Mouse (Mus musculus) forebrain, embryonic 16.5 days (tissue): ENCODE data around the gene Gnpat. TPM values are rescaled to one million over a fixed set of nuclear protein-coding genes. Genes with fewer than 3 reads are reported as not detected.

Experiments used
- ATAC-seq: fragments of 200-750 bp; cut with Nextera tagmentation; 2 replicates; pipeline ENCODE4 v1.8.0; 2017; ENCODE audit warnings: mild to moderate bottlenecking, moderate library complexity
- H3K27ac ChIP-seq: fragments of 300-500 bp; sonication (generic); 2 replicates; pipeline ENCODE4 v1.5.1; 2014; ENCODE audit warnings: low read length, control low read depth
- H3K27me3 ChIP-seq: fragments of 300-500 bp; sonication (generic); replicated peaks from 2 replicates; pipeline ENCODE4 v1.6.1; 2014; ENCODE audit warnings: low read length; ENCODE audit not compliant: control insufficient read depth, insufficient read depth
- H3K36me3 ChIP-seq: fragments of 300-500 bp; sonication (generic); 2 replicates; pipeline ENCODE4 v1.6.1; 2014; ENCODE audit not compliant: control insufficient read depth, insufficient read depth
- H3K4me1 ChIP-seq: fragments of 300-500 bp; sonication (generic); replicated peaks from 2 replicates; pipeline ENCODE4 v1.6.1; 2014; ENCODE audit warnings: low read length; ENCODE audit not compliant: control insufficient read depth, insufficient read depth
- H3K4me2 ChIP-seq: fragments of 300-500 bp; sonication (generic); 2 replicates; pipeline ENCODE4 v1.6.1; 2014; ENCODE audit warnings: mild to moderate bottlenecking, low read length, control low read depth
- H3K4me3 ChIP-seq: fragments of 300-500 bp; sonication (generic); replicated peaks from 2 replicates; pipeline ENCODE4 v1.5.1; 2014; ENCODE audit warnings: mild to moderate bottlenecking, low read length, control low read depth
- H3K9ac ChIP-seq: fragments of 300-500 bp; sonication (generic); replicated peaks from 2 replicates; pipeline ENCODE4 v1.6.1; 2014; ENCODE audit warnings: low read depth, low read length, control low read depth
- H3K9me3 ChIP-seq: fragments of 300-500 bp; sonication (generic); 2 replicates; pipeline ENCODE4 v1.6.1; 2016; ENCODE audit warnings: low read length; ENCODE audit not compliant: control insufficient read depth
- WGBS: fragments of 180-500 bp; shearing (Covaris S2); extraction: QIAGEN DNeasy Blood & Tissue Kit; methylation state at CpG from one replicate; pipeline ENCODE4 v1.1.7; 2014; 5-methylcytosine and 5-hydroxymethylcytosine counted together
- polyA plus RNA-seq: library from polyadenylated mRNA; unstranded; fragments of >200 nt; fragmentation: Nextera tagmentation; extraction: Ambion mirVana; gene quantifications from 2 replicates; pipeline ENCODE4 v1.2.1, GENCODE M21; 2015

Gnpat gene
- polyA plus RNA-seq, 1 experiment from 2014 or later, result 92.7 TPM

DNA sequence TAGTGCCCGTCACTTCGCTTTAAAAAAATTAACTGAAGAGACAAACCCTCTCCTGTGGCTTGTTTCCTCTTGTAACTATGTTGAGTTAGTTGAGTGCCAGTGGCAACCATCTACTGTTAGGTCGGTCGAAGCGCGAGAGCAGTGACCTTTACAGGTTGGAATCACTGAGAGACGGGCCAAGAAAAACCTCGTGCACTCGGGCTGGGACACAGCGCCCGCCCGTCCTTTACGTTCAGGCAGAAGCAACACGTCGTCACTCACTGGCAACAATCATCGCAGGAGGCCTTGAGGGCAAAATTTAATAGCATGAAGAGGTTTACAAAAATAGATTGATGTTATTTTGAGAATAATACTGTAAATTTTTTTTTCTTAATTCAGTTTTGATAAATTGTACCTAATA, 47.1 kb downstream of the Gnpat start:
- WGBS, result 93% methylated on average over 16 of the region's 16 CpGs

DNA sequence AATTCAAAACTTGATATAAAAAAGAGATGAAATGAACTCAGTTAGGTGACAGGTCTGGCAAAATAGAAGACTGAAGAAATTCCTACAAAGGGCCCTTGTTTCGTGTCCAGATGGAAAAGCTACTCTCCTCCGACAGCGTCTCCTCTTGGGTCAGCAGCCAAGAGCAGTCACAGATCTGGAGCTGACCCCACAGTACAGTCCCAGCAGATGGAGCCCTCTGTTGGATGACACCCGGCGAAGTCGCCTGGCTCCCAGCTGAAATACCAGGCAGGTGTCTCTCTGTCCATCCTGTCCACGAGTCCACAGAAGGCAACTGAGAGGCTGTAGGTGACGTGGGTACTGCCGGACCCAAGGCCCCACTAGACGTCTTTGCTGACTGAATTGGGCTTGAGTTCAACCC, 47.5 kb downstream of the Gnpat start:
- peaks cover 33% of the 10 kb centered on the region for H3K36me3 ChIP-seq
- no peak overlapping the region for H3K4me2 ChIP-seq
- H3K9me3 ChIP-seq, result peaks cover 2% of the 10 kb centered on the region; the same call in 1 of the 2 replicates
- 88% methylated on average over 10 of the region's 10 CpGs for WGBS
- H3K27ac ChIP-seq, result no peak overlapping the region
- H3K27me3 ChIP-seq, result no peaks in the 10 kb centered on the region
- no peak overlapping the region for H3K9ac ChIP-seq
- no peak overlapping the region for H3K4me3 ChIP-seq
- H3K4me1 ChIP-seq, result no peaks in the 10 kb centered on the region
- no peak for ATAC-seq

More for the DNA sequence above, 47.1 kb downstream of the Gnpat start:
- Histone ChIP-seq H3K4me1 (no peaks in the 10 kb centered on the region), H3K9ac (no peak overlapping the region), H3K4me3 (no peak overlapping the region), H3K36me3 (peaks cover 29% of the 10 kb centered on the region), H3K9me3 (peaks cover 2% of the 10 kb centered on the region; the same call in 1 of the 2 replicates), H3K4me2 (no peak overlapping the region), H3K27me3 (no peaks in the 10 kb centered on the region), H3K27ac (no peak overlapping the region)
- ATAC-seq, result no peak

DNA sequence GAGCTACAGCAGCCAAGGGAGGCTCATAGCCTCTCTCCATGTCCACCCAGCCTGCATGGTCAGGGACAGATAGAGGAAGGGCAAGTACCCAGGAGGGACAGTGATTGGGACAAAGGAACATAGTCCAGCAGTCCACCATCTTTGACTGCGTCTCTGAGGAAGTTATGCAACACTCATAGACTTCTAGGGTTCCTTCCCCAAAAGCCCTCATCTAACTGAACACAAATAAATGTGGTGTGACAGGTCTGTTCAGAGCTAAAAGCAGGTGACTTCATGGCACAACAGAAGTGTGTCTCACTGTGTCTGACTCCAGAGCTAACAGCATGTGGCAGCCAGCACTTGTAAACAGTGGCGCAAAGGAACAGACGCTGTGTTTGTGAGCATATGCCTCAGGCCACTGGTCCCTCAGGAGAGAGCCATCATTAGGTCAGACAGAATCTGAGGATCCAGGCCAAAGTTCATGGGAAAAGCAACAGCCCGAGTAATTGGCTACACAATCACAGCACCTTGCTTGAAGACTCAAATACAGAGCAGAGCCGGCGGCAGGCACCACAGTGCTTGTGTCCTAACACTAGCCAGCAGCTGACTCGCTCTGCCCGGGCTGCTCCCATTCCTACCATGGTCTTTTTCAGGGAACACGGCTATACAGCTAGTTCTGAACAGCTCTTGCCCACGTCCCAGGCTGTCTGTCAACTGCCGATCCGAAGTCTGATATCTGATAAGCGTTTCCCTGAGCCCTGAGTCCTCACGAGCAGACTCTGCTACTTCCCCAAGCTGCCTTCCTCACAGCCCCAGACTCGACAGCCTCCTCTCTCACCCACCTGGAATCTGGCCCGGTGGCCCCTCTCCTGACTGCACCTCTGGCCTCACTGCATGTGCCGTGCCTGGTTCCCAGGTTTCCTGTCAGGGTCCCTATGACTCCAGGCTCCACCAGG, 49.4 kb downstream of the Gnpat start:
- Histone ChIP-seq H3K36me3 (peaks cover 33% of the 10 kb centered on the region), H3K4me2 (no peak overlapping the region), H3K4me3 (no peak overlapping the region), H3K4me1 (no peaks in the 10 kb centered on the region), H3K9me3 (peaks cover 2% of the 10 kb centered on the region; the same call in 1 of the 2 replicates), H3K27me3 (no peaks in the 10 kb centered on the region), H3K27ac (no peak overlapping the region), H3K9ac (no peak overlapping the region)
- 86% methylated on average over 17 of the region's 17 CpGs for WGBS
- no peak for ATAC-seq

DNA sequence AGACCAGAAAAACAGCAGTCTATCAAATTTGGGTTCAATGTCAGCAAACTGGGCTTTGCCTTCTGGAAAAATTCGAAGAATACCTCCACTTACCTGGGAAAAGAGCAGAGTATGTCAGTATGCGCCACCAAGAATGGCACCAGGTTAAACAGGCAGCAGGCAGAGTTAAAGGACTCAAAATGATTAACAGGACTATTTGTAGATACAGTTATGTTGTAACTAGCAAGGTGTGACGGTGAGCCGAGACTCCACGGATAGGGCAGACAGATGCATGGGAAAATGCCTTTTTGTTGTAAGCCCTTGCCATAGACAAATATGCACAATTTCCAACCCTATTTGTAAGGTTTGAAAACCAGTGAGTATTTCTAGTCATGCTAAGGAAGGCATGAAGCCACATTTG, 51.2 kb downstream of the Gnpat start:
- Histone ChIP-seq H3K4me1 (peaks cover 4% of the 10 kb centered on the region; the same call in 1 of the 2 replicates), H3K27ac (no peak overlapping the region), H3K36me3 (peaks cover 33% of the 10 kb centered on the region), H3K9me3 (peaks cover 2% of the 10 kb centered on the region; the same call in 1 of the 2 replicates), H3K9ac (no peak overlapping the region), H3K4me3 (no peak overlapping the region), H3K27me3 (no peaks in the 10 kb centered on the region), H3K4me2 (no peak overlapping the region)
- WGBS, result 98% methylated on average over 5 of the region's 5 CpGs
- no peak for ATAC-seq

DNA sequence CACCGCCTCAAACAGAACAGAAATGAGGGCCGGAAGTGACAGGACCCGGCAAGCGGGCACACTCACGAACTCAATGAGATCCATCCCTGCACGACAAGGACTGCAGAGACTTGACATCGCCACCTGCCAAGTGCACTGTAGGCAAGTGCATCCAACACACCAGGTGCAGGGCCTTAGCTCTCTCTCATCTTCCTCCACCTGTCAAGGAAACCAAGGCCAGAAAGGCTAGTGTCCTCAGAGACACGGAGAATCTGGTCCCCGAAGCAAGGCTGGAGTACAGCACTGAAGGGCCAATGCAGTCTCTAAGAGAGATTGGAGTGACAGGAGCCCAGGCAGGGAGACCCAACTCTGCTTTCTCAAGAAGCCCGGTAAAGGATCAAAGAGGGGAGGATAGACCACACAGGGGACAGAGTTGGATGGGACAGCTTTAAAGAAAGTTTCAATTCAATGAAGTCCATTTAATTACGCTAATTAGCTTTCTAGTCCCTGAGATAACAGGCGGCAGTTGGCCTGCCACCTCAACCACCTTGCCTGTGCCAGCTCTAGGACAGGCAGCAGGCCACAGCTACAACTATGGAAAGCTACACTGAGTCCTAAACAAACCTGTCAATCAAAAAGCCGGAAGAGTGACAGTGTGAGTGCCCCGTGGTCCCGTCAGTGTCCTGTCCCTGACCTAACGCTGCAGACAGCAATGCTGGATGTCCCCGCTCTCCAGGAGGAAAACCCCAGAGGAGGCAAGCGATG, 55.1 kb downstream of the Gnpat start:
- 74% methylated on average over 18 of the region's 18 CpGs for WGBS
- ATAC-seq, result no peak

DNA sequence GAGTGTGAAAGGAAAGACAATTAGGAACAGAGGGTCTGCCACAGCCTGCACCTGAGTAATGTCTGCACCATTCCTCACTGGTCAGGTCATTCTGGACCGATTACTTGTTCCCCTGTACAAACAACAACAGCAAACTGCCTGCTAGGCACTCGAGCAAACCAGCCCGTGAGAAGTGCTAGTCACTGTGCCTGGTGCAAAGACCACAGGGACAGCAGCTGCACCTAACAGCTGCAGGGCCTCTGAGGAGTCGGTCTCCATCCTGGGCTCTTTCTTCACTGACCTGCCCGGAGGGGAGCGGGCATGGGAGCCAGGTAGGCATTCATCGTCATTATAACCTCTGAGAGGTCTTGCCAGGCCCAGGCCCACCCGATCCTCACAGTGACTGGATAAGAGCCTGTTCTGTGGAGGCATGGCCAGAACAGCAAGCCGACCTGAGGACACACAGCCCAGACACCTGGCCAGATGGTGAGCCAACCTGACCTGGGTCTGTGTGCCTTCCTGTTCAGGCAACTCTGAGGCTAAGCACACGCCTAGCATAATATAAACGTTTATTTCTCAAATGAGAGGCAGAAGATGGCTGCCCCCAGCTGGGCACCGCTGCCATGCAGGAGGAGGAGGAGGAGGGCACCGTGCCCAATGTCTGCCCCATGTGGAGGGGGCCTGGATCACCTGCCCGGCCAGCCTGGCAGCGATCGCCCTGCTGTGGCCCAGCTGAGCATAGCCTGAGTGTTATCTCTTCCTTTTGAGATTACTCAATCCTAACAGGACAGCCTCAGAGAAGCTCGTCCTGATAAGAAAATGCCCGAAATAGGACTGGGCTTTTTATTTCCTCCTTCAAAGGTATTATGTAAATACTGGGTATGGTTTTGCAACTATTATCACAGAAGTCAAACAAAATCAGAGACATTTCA, 58.8 kb downstream of the Gnpat start:
- no peak for ATAC-seq
- Histone ChIP-seq H3K4me2 (no peak overlapping the region), H3K4me1 (peaks cover 7% of the 10 kb centered on the region), H3K9ac (no peak overlapping the region), H3K4me3 (no peak overlapping the region), H3K27ac (no peak overlapping the region), H3K36me3 (no peaks in the 10 kb centered on the region), H3K27me3 (no peaks in the 10 kb centered on the region), H3K9me3 (no peaks in the 10 kb centered on the region)
- 83% methylated on average over 18 of the region's 18 CpGs for WGBS

More for the DNA sequence above, 55.1 kb downstream of the Gnpat start:
- H3K4me3 ChIP-seq, result no peak overlapping the region
- H3K27ac ChIP-seq, result no peak overlapping the region
- H3K36me3 ChIP-seq, result peaks cover 22% of the 10 kb centered on the region
- no peaks in the 10 kb centered on the region for H3K27me3 ChIP-seq
- H3K4me1 ChIP-seq, result peaks cover 7% of the 10 kb centered on the region; the same call in 1 of the 2 replicates
- H3K4me2 ChIP-seq, result no peak overlapping the region
- H3K9me3 ChIP-seq, result peaks cover 2% of the 10 kb centered on the region; the same call in 1 of the 2 replicates
- H3K9ac ChIP-seq, result no peak overlapping the region

DNA sequence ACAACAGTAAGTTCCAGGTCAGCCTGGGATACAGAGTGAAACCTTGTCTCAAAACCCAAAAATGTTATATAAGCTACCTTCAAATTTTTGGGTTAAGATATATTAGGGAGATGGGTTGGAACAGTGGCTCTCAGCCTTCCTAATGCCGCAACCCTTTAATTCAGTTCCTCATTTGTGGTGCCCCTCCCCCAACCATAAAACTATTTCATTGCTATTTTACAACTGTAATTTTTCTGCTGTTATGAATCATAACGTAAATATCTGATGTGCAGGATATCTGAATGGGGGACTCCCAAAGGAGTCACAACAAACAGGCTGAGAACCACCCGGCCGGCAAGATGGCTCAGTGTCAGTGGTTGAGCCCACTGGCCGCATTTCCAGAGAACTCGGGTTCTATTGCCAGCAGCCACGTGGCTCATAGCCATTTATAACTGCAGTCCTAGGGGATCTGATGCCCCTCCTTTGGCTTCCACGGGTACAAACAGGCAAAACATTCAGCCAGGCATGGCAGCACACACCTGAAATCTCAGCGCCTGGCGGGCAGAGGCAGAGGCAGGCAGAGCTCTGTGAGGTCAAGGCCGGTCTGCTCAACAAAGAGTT, 59.8 kb downstream of the Gnpat start:
- no peak overlapping the region for H3K4me3 ChIP-seq
- H3K9ac ChIP-seq, result no peak overlapping the region
- H3K4me2 ChIP-seq, result no peak overlapping the region
- H3K36me3 ChIP-seq, result no peaks in the 10 kb centered on the region
- ATAC-seq, result no peak
- 83% methylated on average over 11 of the region's 11 CpGs for WGBS
- no peaks in the 10 kb centered on the region for H3K9me3 ChIP-seq
- peaks cover 7% of the 10 kb centered on the region for H3K4me1 ChIP-seq
- no peaks in the 10 kb centered on the region for H3K27me3 ChIP-seq
- no peak overlapping the region for H3K27ac ChIP-seq

DNA sequence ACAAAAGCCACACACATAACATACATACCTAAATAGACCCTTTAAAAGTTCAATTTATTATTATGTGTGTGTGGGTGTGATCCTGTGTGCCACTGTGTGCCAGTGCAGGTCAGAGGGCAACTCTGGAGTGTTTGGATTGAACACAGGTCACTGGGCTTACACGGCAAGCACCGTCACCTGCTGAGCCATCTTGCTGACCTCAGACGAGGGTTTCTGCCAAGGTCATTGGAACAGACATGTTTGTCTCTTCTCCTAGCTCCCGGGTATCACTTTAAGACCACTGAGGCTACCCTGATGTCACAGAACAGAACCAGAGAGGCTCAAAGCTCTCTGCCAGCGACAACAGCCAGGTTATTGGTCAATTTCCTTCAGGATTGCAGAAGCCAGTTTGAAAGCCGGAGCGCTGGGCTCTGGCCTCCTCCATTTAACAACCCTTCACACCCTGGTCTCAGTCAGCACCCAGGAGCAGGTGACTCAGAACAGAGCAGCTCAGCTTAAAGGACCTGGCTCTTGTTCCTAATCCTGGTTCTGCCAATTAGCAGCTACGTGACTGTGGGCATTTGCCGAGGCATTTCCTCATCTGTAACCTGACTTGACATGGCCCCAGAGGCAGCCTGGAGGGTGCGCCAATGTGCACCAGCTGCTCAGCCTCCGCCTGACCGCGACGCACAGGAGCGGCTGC, 61.3 kb downstream of the Gnpat start:
- H3K27ac ChIP-seq, result no peak overlapping the region
- no peak overlapping the region for H3K9ac ChIP-seq
- H3K9me3 ChIP-seq, result no peaks in the 10 kb centered on the region
- ATAC-seq, result no peak
- no peaks in the 10 kb centered on the region for H3K36me3 ChIP-seq
- no peaks in the 10 kb centered on the region for H3K27me3 ChIP-seq
- peaks cover 3% of the 10 kb centered on the region; the same call in 1 of the 2 replicates for H3K4me1 ChIP-seq
- H3K4me3 ChIP-seq, result no peak overlapping the region
- 85% methylated on average over 15 of the region's 15 CpGs for WGBS
- H3K4me2 ChIP-seq, result no peak overlapping the region
